Mouse (Mus musculus): ENCODE measurements around the gene Gm36028. TPM values are rescaled to one million over a fixed set of nuclear protein-coding genes. Genes with fewer than 3 reads are reported as not detected.

The Gm36028 gene
- polyA plus RNA-seq, 1 experiment from 2014 or later: 0.22 TPM

DNA sequence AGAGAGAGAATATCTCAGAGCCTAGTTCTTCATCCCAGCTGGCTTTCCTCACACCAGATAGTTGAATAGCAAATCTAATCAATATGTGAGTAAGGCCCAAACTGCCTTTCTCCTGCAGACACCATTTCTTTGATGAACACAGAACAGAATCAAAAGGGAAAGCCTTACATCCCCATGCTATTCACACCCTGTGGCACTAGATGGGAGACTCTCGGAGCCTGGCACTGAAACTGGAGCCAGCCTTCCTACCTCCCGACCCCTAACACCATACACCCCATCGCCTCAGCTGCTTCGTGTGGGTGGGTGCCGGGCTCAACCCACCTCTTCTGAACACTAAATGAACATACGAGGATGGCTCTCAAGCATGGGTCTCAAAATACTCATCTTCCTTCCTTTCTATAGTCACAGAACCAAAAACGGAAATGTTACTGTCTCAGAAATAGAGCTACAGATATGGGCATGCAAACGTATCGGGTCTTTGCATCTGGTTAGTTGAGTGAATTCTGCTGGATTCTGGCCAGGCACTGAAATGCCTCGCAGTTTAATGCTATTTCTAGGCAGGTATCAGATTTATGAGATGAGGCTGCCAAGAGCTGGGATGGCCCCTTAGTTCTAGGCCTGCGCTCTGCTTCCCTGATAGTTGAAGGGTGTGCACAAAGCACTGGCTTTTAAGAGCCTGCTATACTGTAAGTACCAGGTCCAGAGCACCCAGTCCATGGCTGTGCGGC, 36.0 kb downstream of the Gm36028 start:
- no peak for ATAC-seq (ENCODE audit: borderline replicate concordance, extremely low read depth, low FRiP score, low TSS enrichment)
- H3K4me2 ChIP-seq: no peak overlapping the region
- no peaks in the 10 kb centered on the region for H3K4me1 ChIP-seq
- peaks cover 94% of the 10 kb centered on the region for H3K36me3 ChIP-seq
- H3K9ac ChIP-seq: no peak overlapping the region
- 88% methylated on average over 12 of the region's 12 CpGs for WGBS
- no peaks in the 10 kb centered on the region for H3K27me3 ChIP-seq
- H3K4me3 ChIP-seq: no peak overlapping the region
- no peaks in the 10 kb centered on the region for H3K9me3 ChIP-seq
- H3K27ac ChIP-seq: no peak overlapping the region

DNA sequence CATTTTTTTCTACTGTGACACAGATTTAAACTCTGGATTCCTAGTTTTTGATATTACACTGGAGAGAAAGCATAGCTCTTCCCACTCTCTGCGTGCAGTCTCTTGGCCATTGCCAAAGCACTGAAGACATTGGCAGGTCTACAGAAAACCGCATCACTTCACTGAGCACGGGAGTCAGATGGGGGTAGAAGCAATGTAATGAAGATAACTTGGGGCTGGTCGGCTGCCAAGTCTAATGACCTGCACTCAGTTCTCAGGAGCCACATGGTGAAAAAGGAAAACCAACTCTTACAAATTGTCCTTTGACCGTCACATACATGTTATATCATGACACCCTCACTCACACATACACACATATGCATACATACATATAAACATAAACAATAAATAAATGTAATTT, 37.0 kb downstream of the Gm36028 start:
- H3K36me3 ChIP-seq: peaks cover 92% of the 10 kb centered on the region
- no peak overlapping the region for H3K4me3 ChIP-seq
- H3K9me3 ChIP-seq: no peaks in the 10 kb centered on the region
- H3K4me2 ChIP-seq: no peak overlapping the region
- no peaks in the 10 kb centered on the region for H3K27me3 ChIP-seq
- no peaks in the 10 kb centered on the region for H3K4me1 ChIP-seq
- 68% methylated on average over 5 of the region's 5 CpGs for WGBS
- no peak overlapping the region for H3K9ac ChIP-seq
- H3K27ac ChIP-seq: no peak overlapping the region
- ATAC-seq (ENCODE audit: borderline replicate concordance, extremely low read depth, low FRiP score, low TSS enrichment): no peak

DNA sequence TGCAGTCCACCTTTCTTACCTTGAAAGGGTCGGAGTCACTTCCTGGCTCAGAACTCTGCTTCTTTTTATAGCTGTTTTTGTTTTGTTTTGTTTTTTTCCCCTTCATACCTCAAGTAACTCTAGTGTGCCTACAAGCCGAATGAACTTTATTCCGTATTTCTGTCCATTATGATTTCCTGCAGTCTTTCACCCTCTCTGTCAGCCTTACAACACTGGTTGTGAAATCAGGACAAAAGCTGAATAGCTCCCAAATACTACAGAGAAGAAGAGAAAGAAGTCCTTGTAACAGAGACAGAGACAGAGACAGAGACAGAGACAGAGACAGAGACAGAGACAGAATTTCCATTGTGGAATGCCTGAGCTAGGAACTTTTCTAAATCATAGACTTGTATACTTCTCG, 43.0 kb downstream of the Gm36028 start:
- 87% methylated on average over 4 of the region's 4 CpGs for WGBS
- ATAC-seq (ENCODE audit: borderline replicate concordance, extremely low read depth, low FRiP score, low TSS enrichment): no peak
- Histone ChIP-seq H3K4me1 (peaks cover 12% of the 10 kb centered on the region), H3K27ac (no peak overlapping the region), H3K4me3 (no peak overlapping the region), H3K9ac (no peak overlapping the region), H3K4me2 (no peak overlapping the region), H3K36me3 (peaks cover 68% of the 10 kb centered on the region), H3K9me3 (no peaks in the 10 kb centered on the region), H3K27me3 (no peaks in the 10 kb centered on the region)

DNA sequence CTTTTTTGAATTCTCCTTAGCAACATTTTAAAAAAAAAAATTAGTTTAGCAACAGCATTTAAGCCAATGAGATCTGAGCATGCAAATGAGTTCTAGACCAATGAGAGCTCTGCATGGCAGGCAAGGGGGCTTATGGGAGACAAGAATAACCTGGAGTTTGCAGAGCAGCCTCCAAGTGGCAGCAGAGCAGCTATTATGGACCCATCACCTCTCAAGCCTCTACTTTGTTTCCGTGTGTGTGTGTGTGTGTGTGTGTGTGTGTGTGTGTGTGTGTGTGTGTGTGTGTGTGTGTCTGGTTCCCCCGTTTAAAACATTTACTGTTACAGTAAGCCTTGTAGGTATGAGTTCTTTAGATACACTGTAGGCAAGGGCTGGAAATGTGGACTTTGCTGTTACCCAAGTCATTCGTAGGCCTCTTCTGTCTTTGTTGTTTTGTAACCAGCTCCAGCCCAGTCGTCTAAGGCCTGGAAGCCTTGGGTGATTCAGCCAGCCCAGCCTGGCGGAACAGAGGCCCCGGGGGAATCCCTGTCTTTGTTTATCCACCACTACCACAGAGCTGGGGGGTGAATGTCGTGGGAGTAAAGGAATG, 46.5 kb downstream of the Gm36028 start:
- no peaks in the 10 kb centered on the region for H3K27me3 ChIP-seq
- peak overlapping the region; percentile 84 for H3K27ac ChIP-seq
- 0 out of 2 replicates have a peak overlapping the region, but pooled peaks have one; percentile 2 for H3K9ac ChIP-seq
- no peak overlapping the region for H3K4me3 ChIP-seq
- no peaks in the 10 kb centered on the region for H3K9me3 ChIP-seq
- peaks cover 43% of the 10 kb centered on the region for H3K36me3 ChIP-seq
- peak; percentile 94 for ATAC-seq (ENCODE audit: borderline replicate concordance, extremely low read depth, low FRiP score, low TSS enrichment)
- 20% methylated on average over 7 of the region's 7 CpGs for WGBS
- H3K4me1 ChIP-seq: peaks cover 28% of the 10 kb centered on the region
- H3K4me2 ChIP-seq: no peak overlapping the region

DNA sequence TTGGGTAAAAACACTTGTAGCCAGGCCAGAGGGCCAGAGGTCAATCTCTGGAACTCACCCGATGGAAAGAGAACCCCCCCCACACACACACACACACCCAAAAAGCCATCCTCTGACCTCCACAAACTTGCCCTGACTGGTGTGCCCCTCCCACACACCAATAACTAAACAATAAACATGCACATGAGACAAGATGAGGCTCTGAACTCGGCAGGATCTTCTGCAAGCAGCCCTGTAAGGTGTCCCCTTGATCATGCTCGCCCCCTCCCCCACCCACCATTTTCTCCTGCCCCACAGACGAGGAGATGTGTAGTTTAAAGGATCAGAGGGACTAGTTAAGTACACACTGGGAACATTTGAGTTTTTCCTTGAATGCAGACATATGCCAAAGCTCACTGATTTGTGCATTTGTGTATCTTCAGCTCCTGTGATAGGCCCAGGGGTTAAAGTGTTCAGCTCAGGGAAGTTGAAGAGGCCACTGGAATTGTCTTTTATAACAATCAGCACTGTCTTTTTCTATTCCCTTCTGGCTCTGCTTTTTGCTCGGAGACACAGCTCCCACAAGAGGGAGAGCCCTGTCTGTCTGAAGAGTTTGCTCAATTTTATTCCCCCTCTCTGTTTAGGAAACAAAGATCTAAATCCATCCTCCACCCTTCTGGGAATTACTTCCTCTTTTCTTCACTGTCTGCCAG, 47.1 kb downstream of the Gm36028 start:
- H3K36me3 ChIP-seq: peaks cover 37% of the 10 kb centered on the region
- H3K9ac ChIP-seq: no peak overlapping the region
- H3K4me3 ChIP-seq: no peak overlapping the region
- H3K4me2 ChIP-seq: no peak overlapping the region; the same call in 1 of the 2 replicates
- peak; percentile 6; the same call in 1 of the 2 replicates for ATAC-seq (ENCODE audit: borderline replicate concordance, extremely low read depth, low FRiP score, low TSS enrichment)
- H3K27me3 ChIP-seq: no peaks in the 10 kb centered on the region
- H3K27ac ChIP-seq: peak overlapping the region; percentile 84
- H3K9me3 ChIP-seq: no peaks in the 10 kb centered on the region
- WGBS: 22% methylated on average over 5 of the region's 5 CpGs
- peaks cover 34% of the 10 kb centered on the region for H3K4me1 ChIP-seq

DNA sequence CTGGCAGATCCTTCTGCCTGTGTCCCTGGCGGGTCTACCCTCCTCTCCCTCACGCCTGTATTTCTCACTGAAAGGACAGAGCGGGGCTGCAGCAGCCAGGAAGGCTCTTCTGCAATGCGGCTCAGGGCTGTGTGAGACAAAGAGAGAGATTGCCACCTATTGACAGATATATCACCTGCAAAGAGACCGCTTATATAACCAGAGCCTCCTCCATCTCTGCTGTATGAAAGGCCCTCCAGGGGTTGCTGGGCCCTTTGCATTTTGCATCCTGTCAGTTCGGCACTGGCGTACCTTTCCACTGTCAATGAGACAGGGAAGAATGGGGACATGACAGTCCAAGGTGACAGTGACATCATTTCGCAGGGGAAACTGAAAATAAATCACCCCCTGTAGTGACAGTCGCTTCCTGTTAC, 48.5 kb downstream of the Gm36028 start:
- Histone ChIP-seq H3K36me3 (peaks cover 27% of the 10 kb centered on the region; the same call in 1 of the 2 replicates), H3K9ac (no peak overlapping the region), H3K9me3 (no peaks in the 10 kb centered on the region), H3K4me2 (no peak overlapping the region), H3K27ac (peak overlapping the region; percentile 54), H3K4me3 (no peak overlapping the region), H3K4me1 (peaks cover 45% of the 10 kb centered on the region), H3K27me3 (no peaks in the 10 kb centered on the region)
- ATAC-seq (ENCODE audit: borderline replicate concordance, extremely low read depth, low FRiP score, low TSS enrichment): no peak
- 35% methylated on average over 9 of the region's 9 CpGs for WGBS

DNA sequence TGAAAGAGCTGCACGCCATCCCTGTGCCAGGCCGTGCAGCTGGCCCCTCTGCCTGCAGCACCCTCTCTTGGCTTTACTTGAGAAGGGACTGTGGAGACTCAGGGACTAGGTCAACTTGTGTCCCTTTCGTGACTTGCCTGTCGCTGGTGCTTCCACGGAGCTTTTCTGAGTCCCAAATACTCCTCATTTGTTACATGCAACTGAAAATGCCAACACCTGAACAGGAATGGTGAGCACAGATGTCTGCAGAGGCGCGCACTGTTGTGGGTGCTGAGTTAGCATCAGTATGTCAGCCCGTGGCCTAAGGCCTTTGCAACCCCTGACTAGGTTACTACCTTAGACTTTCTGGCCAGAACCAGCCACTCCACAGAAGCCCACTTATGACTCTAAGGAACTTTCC, 49.1 kb downstream of the Gm36028 start:
- Histone ChIP-seq H3K27ac (peak overlapping the region; percentile 54; the same call in 1 of the 2 replicates), H3K4me1 (peaks cover 49% of the 10 kb centered on the region), H3K27me3 (no peaks in the 10 kb centered on the region), H3K4me3 (no peak overlapping the region), H3K4me2 (no peak overlapping the region), H3K9me3 (no peaks in the 10 kb centered on the region), H3K36me3 (peaks cover 28% of the 10 kb centered on the region; the same call in 1 of the 2 replicates), H3K9ac (no peak overlapping the region)
- no peak for ATAC-seq (ENCODE audit: borderline replicate concordance, extremely low read depth, low FRiP score, low TSS enrichment)
- 67% methylated on average over 8 of the region's 8 CpGs for WGBS

DNA sequence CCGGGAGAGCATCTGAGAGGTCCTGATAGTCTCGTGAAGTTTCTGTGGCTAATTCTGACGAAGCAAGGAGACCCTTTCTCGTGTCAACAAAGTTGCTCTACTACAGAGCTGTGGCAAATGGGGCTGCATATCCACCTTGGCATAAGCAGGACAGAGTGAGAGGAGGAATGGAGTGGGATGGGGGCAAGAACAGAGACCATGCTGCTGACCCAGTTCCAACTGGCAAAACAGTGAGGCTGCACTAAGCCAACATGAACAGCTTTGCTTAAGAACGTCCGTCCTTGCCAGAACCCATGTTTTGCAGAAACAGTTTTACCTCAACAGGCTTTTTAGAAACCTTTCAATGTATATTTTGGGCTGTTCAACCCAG, 51.3 kb downstream of the Gm36028 start:
- 61% methylated on average over 6 of the region's 6 CpGs for WGBS
- Histone ChIP-seq H3K27ac (peak overlapping the region; percentile 81), H3K9ac (no peak overlapping the region), H3K4me2 (peak overlapping the region; percentile 2; the same call in 1 of the 2 replicates), H3K4me3 (no peak overlapping the region), H3K36me3 (peaks cover 25% of the 10 kb centered on the region), H3K27me3 (no peaks in the 10 kb centered on the region), H3K4me1 (peaks cover 49% of the 10 kb centered on the region), H3K9me3 (peaks cover 5% of the 10 kb centered on the region; the same call in 1 of the 2 replicates)
- no peak for ATAC-seq (ENCODE audit: borderline replicate concordance, extremely low read depth, low FRiP score, low TSS enrichment)

DNA sequence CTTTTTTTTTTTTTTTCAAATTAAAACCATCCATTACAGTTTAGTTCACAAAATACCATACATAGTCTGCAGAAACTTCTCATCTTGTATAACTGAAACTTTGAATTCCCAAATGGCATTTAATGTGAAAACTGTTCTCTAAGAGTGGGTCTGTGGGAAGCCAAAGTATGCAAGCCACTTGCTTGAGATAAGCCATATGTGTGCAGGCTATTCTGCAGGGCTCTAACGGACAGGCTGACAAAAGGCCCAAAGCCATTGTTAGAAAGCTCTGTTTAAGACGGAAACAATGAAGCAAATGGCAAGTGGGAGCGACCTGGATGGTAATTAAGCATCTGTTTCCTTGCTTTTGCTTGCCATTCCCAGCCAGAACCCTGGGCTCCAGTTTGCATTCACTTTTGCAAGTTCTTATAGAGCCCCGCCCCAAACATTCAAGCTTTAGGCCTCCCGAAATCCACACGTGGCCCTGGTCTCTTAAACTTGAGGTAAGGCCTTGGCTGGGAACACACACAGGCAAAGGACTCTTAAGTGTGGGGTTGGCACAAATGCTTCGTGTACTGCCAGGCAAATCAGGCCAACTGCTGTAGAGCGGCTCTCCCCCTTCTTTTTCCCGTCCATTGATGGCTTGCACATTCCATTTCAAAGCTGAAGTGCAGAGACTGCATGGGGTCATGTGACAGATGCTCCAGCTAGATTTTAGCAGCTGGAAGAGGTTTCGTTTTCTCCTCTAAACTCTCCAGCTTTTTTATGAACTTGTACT, 51.9 kb downstream of the Gm36028 start:
- Histone ChIP-seq H3K27ac (peak overlapping the region; percentile 81), H3K4me1 (peaks cover 48% of the 10 kb centered on the region), H3K9ac (no peak overlapping the region), H3K9me3 (peaks cover 5% of the 10 kb centered on the region; the same call in 1 of the 2 replicates), H3K36me3 (peaks cover 30% of the 10 kb centered on the region), H3K27me3 (no peaks in the 10 kb centered on the region), H3K4me2 (peak overlapping the region; percentile 2; the same call in 1 of the 2 replicates), H3K4me3 (no peak overlapping the region)
- 30% methylated on average over 10 of the region's 10 CpGs for WGBS
- ATAC-seq (ENCODE audit: borderline replicate concordance, extremely low read depth, low FRiP score, low TSS enrichment): peak; percentile 28; the same call in 1 of the 2 replicates

DNA sequence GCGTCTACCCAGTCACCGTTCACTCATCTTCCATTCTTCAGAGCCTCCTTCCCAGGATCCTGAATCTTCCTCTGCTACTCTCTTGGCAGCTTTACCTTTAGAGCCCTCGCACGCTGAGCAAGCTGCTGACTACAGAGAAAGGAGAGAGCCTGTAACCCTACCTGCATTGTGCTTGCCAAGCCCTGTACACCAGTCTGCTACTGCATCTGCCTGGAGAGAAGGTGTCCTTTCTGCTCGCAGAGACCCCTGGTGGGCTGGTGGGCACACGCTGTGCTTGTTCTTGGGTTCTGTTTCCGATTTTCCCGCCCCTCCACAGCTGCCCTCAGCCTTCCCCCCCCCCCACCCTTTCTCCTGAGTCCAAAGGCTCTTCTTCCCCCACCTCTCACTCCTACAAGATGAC, 53.7 kb downstream of the Gm36028 start:
- Histone ChIP-seq H3K4me1 (peaks cover 30% of the 10 kb centered on the region), H3K4me3 (no peak overlapping the region), H3K27ac (no peak overlapping the region), H3K36me3 (peaks cover 48% of the 10 kb centered on the region), H3K27me3 (no peaks in the 10 kb centered on the region), H3K9ac (no peak overlapping the region), H3K4me2 (no peak overlapping the region), H3K9me3 (peaks cover 5% of the 10 kb centered on the region; the same call in 1 of the 2 replicates)
- 72% methylated on average over 8 of the region's 8 CpGs for WGBS
- ATAC-seq (ENCODE audit: borderline replicate concordance, extremely low read depth, low FRiP score, low TSS enrichment): no peak

DNA sequence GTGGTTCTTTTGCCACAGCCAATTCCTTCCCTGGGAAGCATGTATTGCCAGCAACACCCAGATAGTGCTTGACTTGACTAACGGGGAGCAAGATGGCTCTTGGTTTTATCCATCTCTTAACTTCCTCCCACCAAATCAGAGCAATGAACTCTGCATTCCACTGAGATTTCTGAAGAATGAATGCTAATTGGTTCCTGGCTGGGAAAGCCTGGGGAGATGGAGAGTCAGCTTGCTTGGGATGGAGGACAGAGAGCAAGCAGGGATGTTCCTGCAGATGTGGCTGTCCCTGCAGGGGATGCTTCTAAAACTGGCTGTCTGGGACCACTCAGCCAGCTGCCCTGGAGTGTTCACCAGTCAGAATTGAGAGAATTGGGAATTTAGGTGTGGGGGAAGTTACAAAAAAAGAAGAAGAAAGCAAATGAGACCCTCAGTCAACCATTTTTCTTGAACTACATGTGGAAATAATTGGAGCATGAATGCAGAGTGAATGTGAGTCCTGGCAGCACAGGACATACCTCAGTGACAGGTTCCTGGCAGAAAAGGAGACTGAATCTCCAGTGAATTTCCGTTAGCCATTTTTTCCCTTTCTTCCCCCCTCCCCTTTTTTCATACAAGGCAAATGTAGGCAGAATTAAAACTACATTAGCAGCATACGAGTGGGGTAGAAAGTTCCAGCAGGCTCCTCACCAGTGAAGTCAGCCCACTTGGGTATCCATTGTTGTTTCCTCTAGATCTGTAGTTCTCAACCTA, 55.0 kb downstream of the Gm36028 start:
- Histone ChIP-seq H3K4me3 (no peak overlapping the region), H3K27me3 (no peaks in the 10 kb centered on the region), H3K4me2 (no peak overlapping the region), H3K9me3 (peaks cover 5% of the 10 kb centered on the region; the same call in 1 of the 2 replicates), H3K9ac (no peak overlapping the region), H3K36me3 (peaks cover 49% of the 10 kb centered on the region), H3K27ac (0 out of 2 replicates have a peak overlapping the region, but pooled peaks have one; percentile 46), H3K4me1 (peaks cover 24% of the 10 kb centered on the region)
- 56% methylated on average over 3 of the region's 3 CpGs for WGBS
- ATAC-seq (ENCODE audit: borderline replicate concordance, extremely low read depth, low FRiP score, low TSS enrichment): no peak
